Mouse (Mus musculus) heart, embryonic 12.5 days (tissue): ENCODE results near the gene Frem1. TPM values are rescaled to one million over a fixed set of nuclear protein-coding genes. Genes with fewer than 3 reads are reported as not detected.

Experiments
- ATAC-seq: fragments of 200-750 bp; cut with Nextera tagmentation; 2 replicates; pipeline ENCODE4 v1.8.0; 2017; ENCODE audit warnings: moderate TSS enrichment, moderate library complexity; ENCODE audit not compliant: insufficient number of reproducible peaks, low FRiP score
- H3K27ac ChIP-seq: fragments of 300-500 bp; sonication (generic); 2 replicates; pipeline ENCODE4 v1.5.1; 2016; ENCODE audit warnings: mild to moderate bottlenecking, moderate library complexity; ENCODE audit not compliant: poor library complexity, severe bottlenecking
- H3K27me3 ChIP-seq: fragments of 300-500 bp; sonication (generic); replicated peaks from 2 replicates; pipeline ENCODE4 v1.6.1; 2016; ENCODE audit warnings: mild to moderate bottlenecking, moderate library complexity
- H3K36me3 ChIP-seq: fragments of 300-500 bp; sonication (generic); 2 replicates; pipeline ENCODE4 v1.6.1; 2016; ENCODE audit warnings: mild to moderate bottlenecking, moderate library complexity
- H3K4me1 ChIP-seq: fragments of 300-500 bp; sonication (generic); replicated peaks from 2 replicates; pipeline ENCODE4 v1.6.1; 2016; ENCODE audit warnings: mild to moderate bottlenecking
- H3K4me2 ChIP-seq: fragments of 300-500 bp; sonication (generic); 2 replicates; pipeline ENCODE4 v1.6.1; 2016; ENCODE audit warnings: mild to moderate bottlenecking, moderate library complexity
- H3K4me3 ChIP-seq: fragments of 300-500 bp; sonication (generic); 2 replicates; pipeline ENCODE4 v1.5.1; 2016; ENCODE audit warnings: mild to moderate bottlenecking
- H3K9ac ChIP-seq: fragments of 300-500 bp; sonication (generic); 2 replicates; pipeline ENCODE4 v1.6.1; 2016; ENCODE audit warnings: mild to moderate bottlenecking, moderate library complexity
- H3K9me3 ChIP-seq: fragments of 300-500 bp; sonication (generic); replicated peaks from 2 replicates; pipeline ENCODE4 v1.6.1; 2016; ENCODE audit warnings: mild to moderate bottlenecking, moderate library complexity
- WGBS: fragments of 180-500 bp; shearing (Covaris S2); methylation state at CpG from one replicate; pipeline ENCODE4 v1.1.7; 2016; 5-methylcytosine and 5-hydroxymethylcytosine counted together
- polyA plus RNA-seq: library from polyadenylated mRNA; unstranded; fragments of >200 nt; fragmentation: Nextera tagmentation; extraction: Ambion mirVana; gene quantifications from 2 replicates; pipeline ENCODE4 v1.2.1, GENCODE M21; 2016

The Frem1 gene
- polyA plus RNA-seq, 1 experiment from 2014 or later: 8.3 TPM

- Histone ChIP-seq H3K9ac (no peak overlapping the region), H3K27ac (no peak overlapping the region), H3K4me2 (no peak overlapping the region), H3K4me3 (no peak overlapping the region), H3K9me3 (no peaks in the 10 kb centered on the region), H3K4me1 (peaks cover 5% of the 10 kb centered on the region; the same call in 1 of the 2 replicates), H3K36me3 (peaks cover 7% of the 10 kb centered on the region), H3K27me3 (no peaks in the 10 kb centered on the region)
- 77% methylated on average over 4 of the region's 4 CpGs for WGBS
- no peak for ATAC-seq
Observed at GRCm38 (mm10) chr4:82921962-82922361, 130.2 kb downstream of the Frem1 start.

GRCm38 (mm10) chr4:82918625-82919024, 133.5 kb downstream of the Frem1 start:
- H3K9me3 ChIP-seq: no peaks in the 10 kb centered on the region
- H3K9ac ChIP-seq: no peak overlapping the region
- peaks cover 6% of the 10 kb centered on the region for H3K36me3 ChIP-seq
- H3K4me1 ChIP-seq: peaks cover 5% of the 10 kb centered on the region; the same call in 1 of the 2 replicates
- H3K4me2 ChIP-seq: no peak overlapping the region
- no peak overlapping the region for H3K27ac ChIP-seq
- 81% methylated on average over 2 of the region's 2 CpGs for WGBS
- H3K4me3 ChIP-seq: no peak overlapping the region
- H3K27me3 ChIP-seq: no peaks in the 10 kb centered on the region
- ATAC-seq: no peak

GRCm38 (mm10) chr4:82916678-82917050, 135.5 kb downstream of the Frem1 start:
- Histone ChIP-seq H3K4me3 (no peak overlapping the region), H3K9me3 (no peaks in the 10 kb centered on the region), H3K9ac (no peak overlapping the region), H3K27ac (no peak overlapping the region), H3K4me1 (peaks cover 5% of the 10 kb centered on the region; the same call in 1 of the 2 replicates), H3K36me3 (peaks cover 16% of the 10 kb centered on the region), H3K27me3 (no peaks in the 10 kb centered on the region), H3K4me2 (no peak overlapping the region)
- 67% methylated on average over 5 of the region's 5 CpGs for WGBS
- ATAC-seq: no peak

- Histone ChIP-seq H3K4me3 (no peak overlapping the region), H3K4me2 (no peak overlapping the region)
Observed at GRCm38 (mm10) chr4:82916003-82916677, 136.0 kb downstream of the Frem1 start.

GRCm38 (mm10) chr4:82915576-82915975, 136.6 kb downstream of the Frem1 start:
- H3K27me3 ChIP-seq: no peaks in the 10 kb centered on the region
- peak overlapping the region; percentile 20; the same call in 1 of the 2 replicates for H3K27ac ChIP-seq
- 58% methylated on average over 7 of the region's 7 CpGs for WGBS
- no peak overlapping the region for H3K9ac ChIP-seq
- peaks cover 16% of the 10 kb centered on the region for H3K36me3 ChIP-seq
- H3K4me2 ChIP-seq: no peak overlapping the region
- no peaks in the 10 kb centered on the region for H3K9me3 ChIP-seq
- no peak overlapping the region for H3K4me3 ChIP-seq
- peaks cover 4% of the 10 kb centered on the region; the same call in 1 of the 2 replicates for H3K4me1 ChIP-seq
- no peak for ATAC-seq

More at GRCm38 (mm10) chr4:82916003-82916677, 136.0 kb downstream of the Frem1 start:
- H3K27me3 ChIP-seq: no peaks in the 10 kb centered on the region
- peak overlapping the region; percentile 20 for H3K27ac ChIP-seq
- H3K9me3 ChIP-seq: no peaks in the 10 kb centered on the region
- peaks cover 16% of the 10 kb centered on the region for H3K36me3 ChIP-seq
- H3K9ac ChIP-seq: no peak overlapping the region
- no peak for ATAC-seq
- H3K4me1 ChIP-seq: peaks cover 5% of the 10 kb centered on the region; the same call in 1 of the 2 replicates
- WGBS: 52% methylated on average over 14 of the region's 14 CpGs

- no peak for ATAC-seq
- H3K27ac ChIP-seq: no peak overlapping the region
Observed at GRCm38 (mm10) chr4:82914601-82915143, 137.5 kb downstream of the Frem1 start.

GRCm38 (mm10) chr4:82895227-82895626, 156.9 kb downstream of the Frem1 start:
- WGBS: 81% methylated on average over 10 of the region's 10 CpGs
- H3K27me3 ChIP-seq: no peaks in the 10 kb centered on the region

More at GRCm38 (mm10) chr4:82914601-82915143, 137.5 kb downstream of the Frem1 start:
- H3K27me3 ChIP-seq: no peaks in the 10 kb centered on the region
- no peak overlapping the region for H3K4me3 ChIP-seq
- no peak overlapping the region for H3K4me2 ChIP-seq
- WGBS: 64% methylated on average over 11 of the region's 11 CpGs
- no peak overlapping the region for H3K9ac ChIP-seq
- H3K36me3 ChIP-seq: peaks cover 16% of the 10 kb centered on the region
- no peaks in the 10 kb centered on the region for H3K9me3 ChIP-seq
- H3K4me1 ChIP-seq: no peaks in the 10 kb centered on the region; the same call in 1 of the 2 replicates

GRCm38 (mm10) chr4:82892247-82892646, 159.9 kb downstream of the Frem1 start:
- no peak for ATAC-seq
- 73% methylated on average over 5 of the region's 5 CpGs for WGBS
- H3K4me2 ChIP-seq: no peak overlapping the region
- no peaks in the 10 kb centered on the region for H3K4me1 ChIP-seq
- H3K9ac ChIP-seq: no peak overlapping the region
- H3K9me3 ChIP-seq: no peaks in the 10 kb centered on the region
- no peak overlapping the region for H3K27ac ChIP-seq
- H3K27me3 ChIP-seq: no peaks in the 10 kb centered on the region
- H3K36me3 ChIP-seq: no peaks in the 10 kb centered on the region
- no peak overlapping the region for H3K4me3 ChIP-seq

More at GRCm38 (mm10) chr4:82895227-82895626, 156.9 kb downstream of the Frem1 start:
- Histone ChIP-seq H3K4me3 (no peak overlapping the region), H3K36me3 (peaks cover 1% of the 10 kb centered on the region; the same call in 1 of the 2 replicates), H3K4me1 (no peaks in the 10 kb centered on the region), H3K4me2 (no peak overlapping the region), H3K27ac (no peak overlapping the region), H3K9me3 (no peaks in the 10 kb centered on the region), H3K9ac (no peak overlapping the region)
- ATAC-seq: no peak

- WGBS: 90% methylated on average over 2 of the region's 2 CpGs
- no peaks in the 10 kb centered on the region for H3K4me1 ChIP-seq
- no peak for ATAC-seq
- no peaks in the 10 kb centered on the region for H3K9me3 ChIP-seq
- H3K9ac ChIP-seq: no peak overlapping the region
- H3K4me2 ChIP-seq: no peak overlapping the region
- no peaks in the 10 kb centered on the region for H3K27me3 ChIP-seq
- no peaks in the 10 kb centered on the region for H3K36me3 ChIP-seq
- no peak overlapping the region for H3K4me3 ChIP-seq
- H3K27ac ChIP-seq: no peak overlapping the region
Observed at GRCm38 (mm10) chr4:82891566-82891965, 160.6 kb downstream of the Frem1 start.

- no peak overlapping the region for H3K4me3 ChIP-seq
- ATAC-seq: no peak
- no peaks in the 10 kb centered on the region for H3K36me3 ChIP-seq
- WGBS: 70% methylated on average over 7 of the region's 7 CpGs
- no peak overlapping the region for H3K4me2 ChIP-seq
- H3K9me3 ChIP-seq: no peaks in the 10 kb centered on the region
- no peaks in the 10 kb centered on the region for H3K27me3 ChIP-seq
- H3K27ac ChIP-seq: 0 out of 2 replicates have a peak overlapping the region, but pooled peaks have one; percentile 4
- no peaks in the 10 kb centered on the region for H3K4me1 ChIP-seq
- H3K9ac ChIP-seq: no peak overlapping the region
Observed at GRCm38 (mm10) chr4:82891049-82891448, 161.1 kb downstream of the Frem1 start.

GRCm38 (mm10) chr4:82890585-82890984, 161.6 kb downstream of the Frem1 start:
- Histone ChIP-seq H3K4me1 (no peaks in the 10 kb centered on the region), H3K27me3 (no peaks in the 10 kb centered on the region), H3K9ac (no peak overlapping the region), H3K36me3 (no peaks in the 10 kb centered on the region), H3K9me3 (no peaks in the 10 kb centered on the region), H3K4me3 (no peak overlapping the region), H3K27ac (0 out of 2 replicates have a peak overlapping the region, but pooled peaks have one; percentile 4), H3K4me2 (no peak overlapping the region)
- ATAC-seq: no peak
- WGBS: 73% methylated on average over 4 of the region's 4 CpGs
